Mouse (Mus musculus): Measurements from ENCODE around the gene Prpf19.

The Prpf19 gene

GRCm38 (mm10) chr19:10895708-10896107, 677 bp downstream of the Prpf19 start:
- no peak for DNase-seq (ENCODE audit: low spot score)

GRCm38 (mm10) chr19:10896849-10897248, 1.8 kb downstream of the Prpf19 start:
- DNase-seq (ENCODE audit: low spot score): no peak

GRCm38 (mm10) chr19:10897491-10897890, 2.5 kb downstream of the Prpf19 start:
- DNase-seq (ENCODE audit: low spot score): no peak

- DNase-seq (ENCODE audit: low spot score): no peak
These were observed 5.3 kb downstream of the Prpf19 start for GRCm38 (mm10) chr19:10900315-10900714.

GRCm38 (mm10) chr19:10901046-10901445, 6.0 kb downstream of the Prpf19 start:
- DNase-seq (ENCODE audit: low spot score): no peak

DNA sequence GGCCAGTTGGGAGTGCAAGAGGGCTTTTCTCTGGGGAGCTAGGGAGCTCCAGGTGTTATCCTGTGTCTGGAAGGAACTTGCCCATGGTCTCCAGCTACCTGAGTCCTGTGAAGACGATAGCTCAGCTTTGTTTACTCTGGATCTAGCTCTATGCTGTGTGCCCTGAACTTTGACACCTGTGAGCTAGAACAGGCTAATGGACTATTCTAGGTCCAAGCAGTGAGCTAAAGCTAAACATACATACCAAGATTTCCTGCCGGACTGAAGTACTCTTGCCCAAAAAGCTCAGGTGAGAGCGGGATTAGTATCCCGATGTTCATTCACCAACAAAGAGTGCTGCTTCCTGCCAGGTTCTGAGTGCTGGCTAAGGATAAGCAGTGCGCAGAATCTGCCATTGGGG, 9.5 kb downstream of the Prpf19 start:
- no peak for DNase-seq (ENCODE audit: low spot score)

- DNase-seq (ENCODE audit: low spot score): peak; percentile 58
These were observed 10.1 kb downstream of the Prpf19 start for GRCm38 (mm10) chr19:10904927-10905727.

- peak; percentile 39 for DNase-seq (ENCODE audit: low spot score)
These were observed 10.6 kb downstream of the Prpf19 start for GRCm38 (mm10) chr19:10905728-10906000.

- peak; percentile 77 for DNase-seq (ENCODE audit: low spot score)
These were observed 12.9 kb downstream of the Prpf19 start for GRCm38 (mm10) chr19:10907891-10908290.

DNA sequence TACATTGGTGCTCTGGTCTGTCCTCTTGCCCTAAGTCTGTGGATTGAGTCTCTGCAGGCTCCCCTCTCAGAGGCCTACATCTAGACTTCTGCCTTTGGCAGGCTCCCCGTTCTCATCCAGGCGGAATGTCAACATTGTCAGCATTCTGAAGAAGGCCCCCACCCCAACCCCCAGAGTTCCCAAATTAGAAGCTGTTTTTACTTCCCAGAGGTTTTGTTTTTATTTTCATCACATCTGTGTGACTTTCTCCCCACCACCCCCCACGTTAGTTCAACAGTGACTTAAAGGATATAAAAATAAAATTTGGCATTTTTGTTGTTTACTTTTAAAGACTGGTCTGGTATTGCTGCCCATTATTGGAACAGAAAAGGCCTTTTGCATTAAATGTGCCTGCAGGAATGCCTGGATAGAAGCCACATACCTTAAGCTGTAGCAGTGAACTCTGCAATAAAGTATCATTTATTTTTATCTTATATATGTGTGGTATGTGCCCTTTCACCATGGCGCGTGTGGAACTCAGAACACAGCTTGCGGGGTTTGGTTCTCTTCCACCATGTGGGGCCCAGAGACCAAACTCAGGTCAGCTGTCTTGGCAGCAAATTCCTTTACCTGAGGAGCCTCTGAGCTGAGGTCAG, 14.2 kb downstream of the Prpf19 start:
- DNase-seq (ENCODE audit: low spot score): no peak

DNA sequence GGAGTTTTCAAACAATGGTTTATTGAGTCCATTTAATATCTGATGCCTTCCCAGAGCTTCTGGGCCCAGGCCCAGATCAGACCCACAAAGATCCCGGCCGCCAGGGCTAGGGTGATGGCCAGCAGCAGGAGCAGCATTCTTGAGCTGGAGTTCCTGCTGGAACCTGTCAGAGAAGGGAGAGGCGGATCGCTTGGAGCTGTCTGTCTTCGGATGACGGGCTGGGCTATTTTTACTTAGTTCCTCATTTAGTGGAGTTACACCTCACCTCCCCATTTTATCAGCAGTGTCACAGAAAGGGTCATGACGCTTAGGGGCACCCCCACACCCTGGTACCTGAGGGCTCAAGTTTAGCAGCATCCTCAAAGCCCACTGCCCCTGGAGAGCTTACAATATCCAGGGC, 19.3 kb downstream of the Prpf19 start:
- DNase-seq (ENCODE audit: low spot score): no peak

DNA sequence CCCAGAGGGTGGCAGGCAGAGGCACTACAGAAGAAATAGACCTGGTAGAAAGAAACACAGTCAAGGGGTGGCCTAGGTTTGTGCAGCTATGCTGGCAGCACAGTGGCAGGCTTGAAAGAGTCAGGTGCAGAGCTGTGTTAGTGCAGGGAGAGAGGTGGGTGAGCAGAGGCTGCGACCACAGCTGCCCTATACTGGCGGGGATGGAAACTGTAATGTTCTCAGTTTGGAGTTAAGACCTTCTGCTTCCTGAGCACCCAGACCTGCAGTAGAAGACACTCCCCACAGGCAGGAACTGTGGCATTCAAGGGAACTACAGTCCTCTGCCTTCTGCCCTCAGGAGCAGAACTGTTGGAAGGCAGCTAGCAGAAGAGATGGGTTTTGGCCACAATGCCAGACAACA, 19.8 kb downstream of the Prpf19 start:
- no peak for DNase-seq (ENCODE audit: low spot score)

DNA sequence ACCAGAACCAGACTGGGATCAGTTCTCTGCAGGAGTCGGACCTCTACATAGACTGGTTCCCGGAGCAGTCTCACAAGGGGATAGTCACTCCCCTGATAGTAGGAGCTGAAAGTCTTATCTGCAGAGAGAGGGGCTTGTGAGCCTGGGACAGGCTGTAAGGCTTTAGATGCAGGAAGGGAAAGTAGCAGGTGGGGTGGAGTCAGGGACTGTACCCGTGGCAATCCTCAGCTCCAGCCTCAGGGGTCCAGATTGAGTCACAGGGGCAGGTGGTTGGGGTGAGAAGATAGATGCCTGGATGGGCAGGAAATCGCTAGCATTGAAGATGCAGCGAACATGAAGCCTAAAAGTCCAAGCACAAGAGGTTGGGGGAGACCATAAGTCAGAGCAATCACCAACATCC, 21.5 kb downstream of the Prpf19 start:
- DNase-seq (ENCODE audit: low spot score): no peak

DNA sequence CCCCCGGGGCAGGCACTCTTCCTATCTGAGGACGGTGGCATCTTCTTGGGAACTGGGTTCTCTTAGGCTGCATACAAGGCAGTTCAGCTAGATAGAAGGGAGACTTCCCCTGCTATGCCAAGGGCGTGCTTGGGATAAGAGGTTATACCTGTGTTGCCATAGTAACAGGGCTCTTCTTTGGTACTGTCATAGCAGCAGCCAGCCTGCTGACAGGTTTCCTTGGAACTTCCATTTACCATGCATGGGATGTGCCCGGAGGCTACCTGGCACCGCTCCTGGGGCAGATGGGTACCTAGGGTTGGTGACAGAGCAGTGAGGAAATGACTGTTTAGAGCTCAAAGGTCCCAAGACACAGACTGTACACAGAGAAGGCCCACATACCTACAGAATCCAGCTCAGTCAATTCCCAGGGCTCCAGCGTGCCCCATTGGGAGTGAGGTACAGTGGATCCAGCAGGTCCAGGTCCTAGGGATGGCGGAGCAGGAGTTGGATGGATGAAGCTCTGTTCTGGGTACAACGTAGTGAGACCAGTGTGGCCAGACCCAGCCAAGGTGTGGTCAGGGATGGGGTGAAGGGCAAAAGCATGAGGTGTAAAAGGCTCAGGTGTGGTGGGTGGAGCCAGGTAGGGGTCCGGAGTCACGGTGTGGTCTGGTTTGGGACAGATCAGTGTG, 23.4 kb downstream of the Prpf19 start:
- DNase-seq (ENCODE audit: low spot score): no peak

DNA sequence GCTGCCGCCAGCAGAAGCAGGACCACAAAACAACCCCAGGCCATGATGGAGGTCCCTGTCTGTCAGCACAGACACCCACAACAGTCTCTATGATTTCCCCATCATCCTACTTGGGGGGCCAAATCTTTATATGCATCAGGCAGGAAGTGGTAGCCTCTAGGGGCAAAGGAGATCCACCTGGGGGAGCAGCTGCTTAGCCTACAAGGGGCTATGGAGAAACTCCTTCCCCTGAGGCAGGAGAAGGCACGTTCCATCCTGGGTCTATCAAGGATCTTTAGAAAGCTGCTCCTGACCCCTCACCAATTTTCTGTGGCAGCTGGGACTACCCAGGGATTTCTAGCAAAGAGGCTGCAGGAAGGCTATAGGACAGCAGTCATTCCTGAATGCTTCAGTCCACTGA, 25.5 kb downstream of the Prpf19 start, which contains the start of gene Zp1:
Gene Zp1 (minus strand): TSS at position 101 of the 400 bp plus-strand sequence.
- no peak for DNase-seq (ENCODE audit: low spot score)

GRCm38 (mm10) chr19:10921058-10921457, 26.0 kb downstream of the Prpf19 start:
- no peak for DNase-seq (ENCODE audit: low spot score)

DNA sequence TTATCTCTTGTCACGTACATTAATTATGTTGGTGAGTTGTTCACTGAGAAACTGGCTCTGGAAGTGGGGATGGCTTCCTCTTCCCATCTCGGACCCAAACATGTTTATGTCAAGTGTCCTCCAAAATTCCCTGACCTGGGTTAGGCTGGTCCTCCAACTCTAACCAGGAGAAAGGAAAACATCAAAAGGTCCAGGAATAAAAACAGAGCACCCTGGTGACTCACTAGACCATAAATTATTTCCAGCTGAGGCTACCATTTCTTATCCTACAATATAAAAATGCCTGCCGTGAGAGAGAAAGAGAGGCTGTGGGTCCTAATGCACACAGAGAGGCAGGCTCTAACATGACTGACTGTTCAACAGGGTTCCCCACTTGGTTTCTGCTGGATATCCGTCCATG, 29.2 kb downstream of the Prpf19 start:
- no peak for DNase-seq (ENCODE audit: low spot score)

- DNase-seq (ENCODE audit: low spot score): peak; percentile 79
These were observed 31.1 kb downstream of the Prpf19 start for GRCm38 (mm10) chr19:10926123-10926621.

- peak; percentile 70 for DNase-seq (ENCODE audit: low spot score)
These were observed 31.6 kb downstream of the Prpf19 start for GRCm38 (mm10) chr19:10926666-10927065.

DNA sequence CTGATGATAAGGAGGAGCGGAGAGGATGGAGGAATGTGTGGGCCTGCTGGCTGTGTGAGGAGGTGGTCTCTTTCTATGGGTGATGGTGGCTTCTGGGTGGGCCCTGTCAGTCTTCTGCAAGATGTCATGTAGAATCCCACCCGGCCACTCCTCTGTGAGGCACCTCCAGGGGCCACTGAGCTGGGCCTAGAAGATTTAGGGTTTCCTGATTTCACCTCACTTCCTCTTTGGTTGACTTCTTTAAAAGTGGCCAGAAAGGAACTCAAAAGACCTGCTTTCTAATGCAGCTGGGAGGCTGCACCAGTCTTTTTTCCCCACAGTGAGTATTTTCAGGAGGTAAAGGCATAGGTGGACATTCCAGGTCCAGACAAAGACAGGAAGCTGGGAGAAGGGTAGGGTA, 35.6 kb downstream of the Prpf19 start:
- DNase-seq (ENCODE audit: low spot score): no peak

GRCm38 (mm10) chr19:10935029-10935428, 40.0 kb downstream of the Prpf19 start:
- DNase-seq (ENCODE audit: low spot score): no peak

GRCm38 (mm10) chr19:10936077-10936476, 41.0 kb downstream of the Prpf19 start:
- no peak for DNase-seq (ENCODE audit: low spot score)

DNA sequence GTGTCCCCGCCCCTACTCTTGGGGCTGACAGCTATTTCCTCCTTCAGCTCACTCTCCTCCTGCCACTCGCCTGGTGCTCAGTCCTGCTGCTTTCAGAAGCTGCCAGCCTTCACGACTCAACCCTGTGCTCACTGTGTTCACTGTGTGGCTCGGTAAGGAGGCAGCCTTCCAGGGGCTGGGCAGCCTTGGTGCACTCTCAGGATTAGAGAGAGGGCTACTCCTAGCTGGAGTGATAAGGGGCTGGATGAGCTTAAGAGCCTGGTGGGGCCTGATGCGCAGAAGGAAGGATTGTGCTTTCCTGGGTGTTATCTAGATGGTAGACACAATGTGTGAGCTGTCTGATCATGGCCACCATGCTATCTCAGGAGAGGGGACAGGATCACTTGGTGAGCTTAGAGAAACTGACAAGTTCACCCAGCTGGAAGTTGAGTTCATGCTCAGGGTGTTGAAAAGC, 42.1 kb downstream of the Prpf19 start, which contains the start of gene Ptgdr2:
Gene Ptgdr2 (plus strand): TSS at position 51 of the 454 bp plus-strand sequence.
- no peak for DNase-seq (ENCODE audit: low spot score)

All from retina, embryonic 14.5 days (tissue).